Mouse (Mus musculus) retina, embryonic 14.5 days (tissue): ENCODE measurements around the gene Soga1.

Source experiments
- DNase-seq: peaks from one replicate; pipeline ENCODE4 v3.0.0-alpha.2; 2015; ENCODE audit warnings: low spot score

Gene Soga1

DNA sequence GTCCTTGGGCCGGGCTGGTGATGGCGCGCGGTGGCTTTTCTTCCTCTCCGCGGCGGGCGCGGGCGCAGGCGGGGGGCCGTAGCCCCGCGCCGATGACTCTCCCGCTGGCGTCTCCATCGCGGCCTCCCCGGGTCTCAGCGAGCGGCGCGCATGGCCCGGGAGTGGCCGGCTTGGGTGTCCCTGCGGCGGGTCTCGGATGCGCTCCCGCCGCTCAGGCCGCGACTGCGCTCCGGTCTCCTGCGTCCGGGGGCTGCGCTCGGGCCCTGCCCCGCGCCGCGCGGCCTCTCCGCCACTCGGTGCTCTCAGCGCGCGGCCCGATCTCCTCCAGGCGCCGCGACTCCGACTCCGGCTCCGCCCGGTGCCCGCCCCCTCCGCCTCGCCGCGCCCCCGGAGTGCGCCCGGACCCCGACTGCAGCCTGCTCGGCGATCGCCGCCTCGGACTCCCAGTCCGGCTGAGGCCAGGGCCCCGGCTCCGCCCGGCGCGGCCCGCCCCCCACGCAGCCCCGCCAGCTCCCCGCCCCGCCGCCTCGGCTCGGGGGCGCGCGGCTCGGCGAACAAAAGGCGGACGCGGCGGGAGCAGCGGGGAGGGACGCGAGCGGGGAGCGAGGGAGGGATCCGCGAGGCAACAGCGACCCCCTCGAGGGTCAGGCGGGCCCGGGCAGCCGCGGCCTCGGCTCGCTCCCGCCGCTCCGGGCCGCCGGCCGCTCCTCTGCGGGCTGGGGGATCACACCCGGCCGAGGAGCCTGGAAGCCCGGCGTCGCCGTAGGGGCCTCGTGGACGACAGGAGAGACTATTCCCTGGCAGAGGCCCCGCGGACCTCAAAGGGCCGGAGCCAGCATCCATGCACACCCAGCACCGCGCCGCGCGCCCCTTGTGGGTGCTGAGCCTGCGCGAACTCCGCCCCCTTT is at the start of gene Soga1:
TSS of gene Soga1 (minus strand) at position 462 of the 908 bp plus-strand sequence.
- DNase-seq = peak; percentile 85

DNA sequence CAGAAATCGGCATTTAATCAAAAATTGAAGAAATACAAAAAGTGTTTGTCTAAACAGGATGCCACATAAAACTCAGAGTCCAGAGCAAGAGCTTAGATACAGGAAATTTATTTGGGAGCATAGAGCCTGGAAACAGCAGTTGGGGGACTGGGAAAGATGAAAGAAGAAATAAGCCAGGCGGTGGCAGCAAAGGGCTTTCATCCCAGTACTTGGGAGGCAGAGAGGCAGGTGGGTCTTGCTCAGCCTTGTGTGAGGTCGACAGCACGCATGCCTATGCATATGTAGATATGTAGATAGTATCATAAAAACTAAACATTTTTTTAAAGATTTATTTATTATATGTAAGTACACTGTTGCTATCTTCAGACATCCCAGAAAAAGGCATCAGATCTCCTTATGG is 49.0 kb upstream of the Soga1 start:
- DNase-seq = no peak

DNA sequence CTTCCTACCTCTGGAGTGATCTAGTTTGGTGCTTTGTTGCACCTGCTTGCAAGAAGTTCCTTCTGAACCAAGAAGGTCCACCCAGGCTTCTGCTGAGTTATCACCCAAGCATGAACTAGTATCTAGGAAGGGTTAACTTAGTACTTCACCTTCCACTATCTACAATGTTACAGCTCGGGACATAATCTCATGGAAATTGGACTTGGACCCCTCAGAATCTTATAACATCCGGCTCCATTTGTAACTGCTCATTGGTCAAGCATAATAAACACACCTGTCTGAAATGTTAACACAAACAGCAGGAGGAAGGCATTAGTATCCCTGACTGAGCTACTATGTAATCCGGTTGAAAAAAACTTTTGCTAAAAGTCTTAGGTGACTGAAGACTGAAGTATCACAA is 48.3 kb upstream of the Soga1 start:
- no peak for DNase-seq

DNA sequence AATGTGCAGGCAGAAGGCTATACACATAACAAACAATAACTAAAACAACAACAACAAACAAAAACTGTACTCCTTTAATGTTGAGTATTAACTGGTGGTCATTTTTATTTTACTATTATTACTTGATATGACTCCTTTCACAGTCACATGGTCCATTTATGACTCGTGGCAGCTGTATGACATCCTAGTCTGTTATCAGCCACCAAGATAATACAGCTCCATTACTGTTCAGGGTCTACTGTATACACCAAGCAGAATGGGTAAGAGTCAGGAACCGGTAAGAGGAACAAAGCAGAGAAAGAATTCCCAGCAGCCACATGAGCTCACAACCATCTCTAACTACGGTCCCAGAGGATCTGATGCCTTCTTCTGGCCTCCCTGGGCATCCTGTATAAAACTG is 46.2 kb upstream of the Soga1 start:
- DNase-seq = no peak

DNA sequence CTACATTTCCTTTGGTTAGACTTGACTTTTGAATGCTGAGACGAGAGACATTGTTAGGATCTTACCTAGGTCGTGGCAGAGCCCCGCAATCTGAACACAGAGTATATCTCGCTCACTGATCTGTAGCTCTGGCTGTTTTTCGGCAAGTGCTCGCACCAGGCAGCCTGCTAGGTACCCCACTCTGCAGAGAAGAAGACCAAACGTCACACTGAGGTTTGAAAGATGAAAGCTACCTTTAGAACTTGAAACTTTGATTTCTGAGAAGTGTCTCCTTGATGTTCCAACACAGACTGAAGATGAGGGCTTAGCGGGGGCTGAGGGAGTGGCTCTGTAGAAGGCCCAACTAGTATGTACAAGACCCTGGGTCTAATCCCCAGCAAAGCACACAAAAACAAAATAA is 42.7 kb upstream of the Soga1 start:
- DNase-seq = no peak

DNA sequence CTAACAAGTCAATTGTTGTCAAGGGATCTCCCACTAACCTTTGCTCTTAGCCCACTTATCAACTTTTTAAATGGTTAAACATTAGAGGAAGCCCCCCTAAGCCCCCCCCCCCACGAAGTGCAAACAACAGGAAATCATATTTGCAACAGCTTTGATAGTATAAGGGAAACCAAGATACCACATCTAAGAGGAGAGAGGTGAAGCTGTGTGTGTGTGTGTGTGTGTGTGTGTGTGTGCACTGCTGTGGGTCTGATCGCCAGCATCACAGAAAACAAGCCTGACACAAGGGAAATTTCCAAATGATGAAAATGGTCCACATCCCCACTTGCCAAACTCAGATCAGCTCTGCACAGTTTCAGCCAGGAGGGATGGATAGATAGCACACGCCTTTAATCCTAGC is 40.0 kb upstream of the Soga1 start:
- no peak for DNase-seq

DNA sequence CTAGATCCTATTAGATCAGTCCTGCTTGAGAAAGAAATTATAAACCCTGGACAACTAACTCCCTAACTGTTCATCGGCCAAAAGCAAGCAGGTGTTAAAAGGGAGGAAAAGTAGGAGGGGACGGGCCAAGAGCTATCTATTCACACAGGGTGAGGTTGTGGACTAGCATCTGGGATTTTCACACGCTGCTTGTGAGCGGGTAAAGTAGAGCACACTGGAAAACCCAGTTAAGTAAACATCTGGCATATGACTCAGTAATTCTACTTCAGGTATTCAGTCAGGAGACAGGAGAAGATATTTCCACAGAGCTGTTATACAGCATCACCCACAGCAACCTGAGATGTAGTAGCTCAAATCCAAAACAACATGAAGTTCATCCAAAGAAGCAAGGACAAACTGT is 39.5 kb upstream of the Soga1 start:
- DNase-seq = no peak

DNA sequence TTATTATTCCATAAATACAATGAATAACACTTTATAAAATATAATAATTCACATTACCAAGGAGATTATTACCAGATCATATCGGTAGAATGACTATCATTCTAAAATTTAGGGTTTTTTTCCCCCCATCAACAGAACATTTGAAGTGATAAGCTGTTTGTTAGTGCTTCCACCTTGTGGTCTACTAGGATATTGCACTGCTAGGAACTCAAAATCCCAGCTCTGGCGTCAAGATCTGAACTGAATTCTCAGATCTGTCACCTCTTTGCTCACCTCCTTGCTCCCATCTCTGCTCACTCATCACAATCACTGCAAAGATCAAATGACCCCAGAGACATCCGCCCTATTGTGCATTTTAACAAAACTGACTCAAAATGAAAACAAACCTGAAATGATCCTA is 37.9 kb upstream of the Soga1 start:
- peak; percentile 78 for DNase-seq

DNA sequence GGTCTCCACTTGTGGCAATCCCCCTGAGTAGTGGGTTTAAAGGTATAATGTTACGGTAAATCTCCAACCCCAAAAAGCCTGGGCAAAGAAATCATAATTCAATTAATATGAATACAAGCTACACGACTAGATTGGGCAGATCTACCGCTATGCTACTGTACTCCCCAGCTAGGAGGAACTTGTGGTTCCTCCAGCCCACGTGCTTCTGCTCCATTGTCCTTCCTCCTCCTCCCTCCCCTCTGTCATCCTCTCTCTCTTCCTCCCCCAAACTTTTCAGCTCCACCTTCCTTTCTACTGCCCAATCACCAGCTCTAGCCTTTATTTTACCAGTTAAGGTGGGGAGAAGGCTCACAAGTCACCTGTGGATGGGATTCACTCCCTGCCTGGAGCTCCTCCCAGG is 29.2 kb upstream of the Soga1 start:
- no peak for DNase-seq

DNA sequence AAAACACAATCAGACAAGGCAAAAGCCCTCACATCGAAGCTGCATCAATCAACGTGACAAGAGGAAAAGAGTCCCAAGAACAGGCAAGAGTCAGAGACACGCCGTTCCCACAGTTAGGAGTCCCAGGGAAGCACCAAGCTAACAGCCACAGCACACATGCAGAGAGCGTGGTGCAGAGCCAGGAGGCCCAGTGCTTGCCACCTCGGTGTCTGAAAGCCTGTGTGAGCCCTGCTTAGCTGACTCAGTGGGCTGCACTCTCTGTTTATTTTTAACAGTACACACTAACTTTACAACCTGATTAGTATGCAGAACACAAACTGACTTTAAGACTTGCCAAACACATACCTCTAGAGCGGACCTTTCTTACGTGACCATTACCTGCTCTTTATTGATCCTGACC is 25.4 kb upstream of the Soga1 start:
- no peak for DNase-seq

DNA sequence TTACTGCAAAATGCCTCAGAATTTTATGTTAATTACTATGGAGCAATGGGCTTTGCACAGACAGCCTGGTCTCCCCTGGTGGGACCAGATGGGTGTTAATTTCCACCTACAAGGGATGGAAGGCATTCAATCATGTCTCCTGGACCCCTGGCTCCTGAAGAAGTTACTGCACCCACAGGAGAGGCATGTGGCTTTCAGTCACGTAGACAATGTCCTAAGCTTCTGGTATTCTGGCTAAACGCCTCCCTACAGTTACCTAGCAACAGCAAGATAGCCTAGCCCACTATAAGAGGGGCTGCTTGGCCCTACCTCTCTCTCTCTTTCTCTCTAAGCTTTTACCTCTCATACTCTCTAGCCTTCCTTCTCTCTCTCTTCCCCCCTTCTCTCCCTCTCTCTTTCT is 23.2 kb upstream of the Soga1 start:
- no peak for DNase-seq

DNA sequence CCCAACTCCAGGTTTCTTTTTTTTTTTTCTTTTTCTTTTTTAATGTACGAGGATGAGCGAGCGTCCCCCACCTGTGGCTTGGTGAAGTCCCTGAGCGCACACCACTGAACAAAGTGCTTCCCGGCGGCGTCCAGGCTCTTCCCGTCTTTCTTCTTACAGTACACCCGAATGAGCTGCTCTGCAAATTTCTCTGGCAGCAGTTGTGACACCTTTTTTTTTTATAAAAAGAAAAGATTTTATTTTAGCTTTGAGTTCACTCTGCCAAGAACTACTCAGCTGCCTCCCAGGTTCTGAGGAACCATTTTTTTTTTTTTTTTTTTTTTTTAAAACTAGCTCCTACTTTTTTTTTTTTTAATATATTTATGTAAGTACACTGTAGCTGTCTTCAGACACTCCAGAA is 22.6 kb upstream of the Soga1 start:
- DNase-seq = no peak

DNA sequence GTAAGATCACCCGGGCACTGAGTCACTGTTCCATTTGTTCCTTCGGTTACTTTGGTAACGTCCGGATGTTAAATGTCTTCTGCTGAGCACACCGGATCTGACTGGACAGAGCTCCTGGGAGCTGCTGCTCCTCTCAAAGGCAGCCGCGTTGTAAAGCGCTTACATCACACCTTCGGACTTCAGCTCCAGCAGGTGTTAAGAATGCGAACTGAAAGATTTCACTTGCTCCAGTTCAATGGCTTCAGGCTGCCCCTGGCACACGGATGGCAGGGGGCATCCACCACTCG is 21.2 kb upstream of the Soga1 start:
- DNase-seq = no peak

DNA sequence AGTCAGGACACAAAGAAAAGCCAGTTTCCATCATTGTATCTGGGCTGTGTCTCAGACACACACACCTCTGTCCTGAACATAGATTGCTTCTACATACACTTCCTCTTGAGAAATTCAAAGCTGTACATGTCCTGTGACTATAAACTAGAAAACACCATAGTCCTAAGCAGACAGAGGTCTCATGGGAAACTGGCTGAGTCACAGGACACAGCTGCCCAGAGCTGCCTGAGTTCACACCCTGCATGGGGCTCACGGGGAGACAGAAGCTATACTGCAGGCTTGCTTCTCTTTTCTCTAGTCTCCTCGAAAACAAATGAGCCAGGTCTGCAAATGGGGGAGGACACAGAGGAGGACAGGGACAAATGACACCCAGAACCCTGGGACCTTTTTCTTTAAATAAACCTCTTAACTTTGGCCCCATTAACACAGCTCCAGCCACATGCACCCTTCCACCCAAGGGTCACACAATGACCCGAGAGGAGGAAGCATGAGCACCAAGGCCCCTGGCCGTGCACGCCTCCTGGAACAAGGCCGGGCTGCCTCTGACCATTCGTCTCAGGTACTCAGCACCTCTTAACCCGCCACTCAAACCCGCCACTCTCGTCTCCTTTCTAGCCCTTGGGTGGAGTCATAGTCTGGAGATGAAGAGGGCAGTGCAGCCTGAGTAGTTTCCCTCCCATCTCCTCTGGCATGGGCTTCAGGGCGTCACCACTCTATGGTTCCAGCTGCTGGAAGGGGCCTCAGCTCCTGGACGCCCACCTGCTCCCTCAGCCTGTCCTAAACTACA is 20.7 kb upstream of the Soga1 start:
- DNase-seq = no peak

DNA sequence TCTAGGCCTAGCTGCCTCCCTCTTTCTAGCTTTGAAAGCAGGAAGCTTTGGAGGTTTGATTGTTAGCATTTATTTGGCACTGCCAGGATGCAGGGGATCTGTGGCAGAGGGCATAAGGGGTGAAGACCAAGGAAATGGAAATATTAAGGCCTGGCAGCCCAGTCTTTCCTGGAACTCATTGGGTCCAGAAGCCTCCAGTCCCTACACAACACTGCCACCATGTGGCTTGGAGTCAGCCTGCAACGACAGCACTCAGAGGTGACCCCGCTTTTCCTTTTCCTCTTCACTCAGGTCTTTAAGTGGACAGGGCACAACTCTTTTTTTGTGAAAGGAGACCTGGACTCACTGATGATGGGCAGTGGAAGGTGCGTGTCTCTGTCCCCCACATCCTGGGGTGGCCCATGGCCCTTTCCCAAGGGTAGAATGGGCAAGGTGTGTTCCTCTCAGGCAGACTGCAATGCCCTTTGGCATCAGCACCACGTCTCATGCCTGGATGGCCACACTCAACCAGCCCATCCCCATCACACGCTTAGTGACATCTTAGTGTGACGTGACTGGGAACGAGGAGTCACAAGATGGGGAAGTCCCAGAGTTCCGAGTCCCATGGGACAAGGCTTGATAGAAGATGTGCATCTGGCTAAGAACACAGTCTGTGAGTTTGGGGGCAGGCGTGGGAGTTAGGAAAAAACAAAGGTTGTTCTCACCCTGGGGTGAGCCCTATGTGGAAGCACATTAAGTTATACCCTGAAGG is 16.1 kb upstream of the Soga1 start:
- DNase-seq = peak; percentile 86

DNA sequence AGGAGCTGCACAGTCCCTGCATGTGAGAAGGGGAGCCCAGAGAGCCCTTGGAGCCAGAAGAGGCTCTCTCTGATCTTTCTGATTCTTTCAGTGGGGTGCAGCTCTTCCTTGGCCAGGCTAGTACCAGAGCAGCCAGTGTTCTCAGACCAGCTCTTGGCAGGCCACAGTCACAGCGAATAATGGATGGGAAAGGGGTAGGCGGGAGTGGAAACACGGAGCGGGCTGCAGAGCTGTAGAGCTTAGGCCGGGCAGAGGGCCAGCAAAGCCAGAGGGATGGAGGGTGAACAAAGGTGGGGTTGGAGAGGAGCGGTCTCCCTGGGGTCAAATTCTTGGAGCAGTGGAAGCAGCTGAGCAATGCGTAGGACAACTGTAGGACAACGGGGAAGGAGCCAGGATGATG is 13.0 kb upstream of the Soga1 start:
- no peak for DNase-seq

DNA sequence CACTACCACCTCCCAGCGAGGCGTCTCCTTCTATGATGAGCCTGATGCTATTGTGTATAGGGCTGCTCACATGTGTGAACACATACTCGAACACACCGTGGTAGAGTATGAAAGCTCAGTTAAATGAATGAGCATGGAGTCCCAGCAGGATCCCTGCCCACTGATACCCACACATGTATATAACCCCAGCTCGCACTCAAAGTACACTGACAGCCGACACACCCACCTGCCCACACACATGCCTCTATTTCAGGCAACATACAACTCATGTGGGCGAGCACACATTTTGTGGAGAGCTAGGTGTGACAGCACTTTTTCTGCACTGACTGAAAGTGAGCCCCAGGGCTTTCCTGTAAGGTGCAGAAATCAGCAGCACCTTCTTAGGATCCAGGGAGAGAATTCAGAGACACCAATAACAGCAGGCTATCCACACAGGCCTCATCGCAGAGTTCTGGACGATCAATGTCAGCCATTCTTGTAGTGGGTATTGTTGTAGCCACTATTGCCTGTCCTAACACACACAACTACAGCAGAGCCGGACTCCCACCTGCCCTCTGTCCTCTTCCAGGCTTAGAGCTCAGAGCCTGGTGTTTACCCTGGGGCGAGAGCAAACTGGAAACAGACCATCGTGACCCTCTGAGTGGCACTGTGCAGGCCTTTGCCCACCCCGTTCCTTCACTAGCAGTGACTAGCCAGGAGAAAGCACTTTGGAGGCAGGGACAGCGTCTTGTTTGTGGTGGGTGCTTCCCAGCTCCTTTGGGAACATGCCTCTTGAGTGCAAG is 8.7 kb upstream of the Soga1 start:
- no peak for DNase-seq

DNA sequence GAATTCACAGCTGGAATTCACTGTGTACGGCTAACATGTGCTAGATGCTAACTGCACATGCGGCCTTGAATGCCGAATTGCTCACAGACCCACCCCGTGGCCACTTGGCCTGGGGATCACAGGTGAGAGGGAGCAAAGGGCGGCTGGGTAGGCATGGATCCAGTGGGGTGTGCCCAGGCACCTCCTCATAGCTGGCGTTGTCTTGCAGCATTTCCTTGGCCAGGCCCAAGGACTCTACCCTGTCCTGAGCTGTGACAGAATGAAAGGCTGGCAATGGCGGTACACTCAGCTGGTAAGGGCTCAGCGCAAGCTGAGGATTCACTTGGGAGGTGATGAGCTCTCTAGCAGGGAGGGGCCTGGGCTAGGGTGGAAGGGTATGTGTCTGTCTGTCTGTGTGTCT is 7.7 kb upstream of the Soga1 start, which contains the start of gene Tldc2:
TSS of gene Tldc2 (plus strand) at position 260 of the 400 bp plus-strand sequence.
- no peak for DNase-seq

DNA sequence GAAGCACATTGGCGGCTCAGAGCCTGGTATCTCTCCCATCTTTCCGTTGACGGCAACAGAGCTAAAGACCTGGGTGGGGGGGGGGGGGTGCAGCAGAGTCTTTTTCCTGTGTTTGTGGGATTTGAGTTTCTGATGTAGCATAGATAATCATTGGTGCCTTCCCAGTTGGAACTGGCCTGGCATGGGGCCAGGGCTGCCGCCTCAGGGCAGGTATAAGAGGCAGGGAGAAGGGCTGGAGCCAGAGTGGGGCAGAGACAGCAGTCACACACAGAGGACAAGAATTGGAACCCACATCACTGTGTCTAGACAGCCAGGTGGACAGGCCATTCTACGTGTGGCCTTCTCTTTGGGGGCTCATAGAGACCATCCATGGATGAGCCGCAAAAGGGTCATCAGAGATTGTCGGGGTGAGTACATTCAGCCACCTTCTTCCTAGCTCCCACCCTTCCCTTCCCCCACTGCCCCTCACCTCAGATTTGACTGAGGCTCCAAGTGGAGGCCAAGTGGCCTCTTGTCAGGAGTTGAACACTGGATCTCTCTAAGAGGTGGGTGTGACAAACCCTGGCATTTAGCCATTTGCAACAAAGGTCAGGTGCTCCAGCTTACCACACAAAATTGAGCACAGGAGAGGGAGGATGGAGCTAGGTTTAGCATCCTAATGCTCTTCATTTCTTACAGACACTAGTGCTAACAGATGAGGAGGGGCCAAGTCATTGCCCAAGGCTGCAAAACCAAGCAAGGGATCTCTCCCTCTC is 6.0 kb upstream of the Soga1 start:
- DNase-seq = no peak

DNA sequence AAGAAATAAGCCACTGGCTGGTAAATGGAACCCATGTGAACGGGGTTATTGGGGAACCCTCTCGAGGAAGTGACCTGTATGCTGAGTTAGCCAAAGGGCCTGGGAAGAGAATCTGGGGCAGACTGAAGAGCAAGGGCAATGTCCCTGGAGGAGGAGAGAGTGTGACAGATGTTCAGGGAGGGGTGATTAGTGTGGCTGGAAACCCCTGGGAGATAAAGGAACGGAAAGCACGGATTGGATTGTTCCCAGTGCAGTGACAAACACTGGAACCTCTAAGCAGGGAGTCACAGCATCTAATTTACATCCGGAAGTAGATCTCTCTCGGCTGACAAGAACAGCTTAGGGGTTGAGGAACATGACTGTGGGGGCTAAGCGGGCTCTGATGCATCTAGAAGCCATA is 2.9 kb upstream of the Soga1 start:
- DNase-seq = peak; percentile 53

DNA sequence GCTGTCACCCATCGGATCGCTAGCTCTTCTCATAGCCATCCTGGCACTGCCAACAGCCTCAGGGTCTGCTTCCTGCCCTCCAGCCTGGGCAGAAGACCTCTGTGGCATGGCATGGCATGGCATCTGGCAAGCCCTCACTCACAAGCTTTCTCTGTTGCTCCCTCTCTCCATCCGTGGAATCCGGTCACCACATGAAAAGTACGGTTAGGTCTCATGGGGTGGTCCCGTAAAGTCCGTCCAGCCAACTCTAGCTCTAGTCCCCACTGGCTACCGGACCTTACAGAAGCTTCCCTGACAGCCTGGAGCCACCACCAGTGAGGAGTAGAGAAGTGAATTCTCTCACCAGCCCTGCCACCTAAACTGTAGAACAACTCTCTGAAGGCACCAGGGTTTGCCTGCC is 2.3 kb upstream of the Soga1 start:
- DNase-seq = no peak
